Mouse (Mus musculus) left cerebral cortex, postnatal 25 days (tissue): ENCODE results near the gene Otc. TPM values are rescaled to one million over a fixed set of nuclear protein-coding genes. Genes with fewer than 3 reads are reported as not detected.

ENCODE experiments used
- total RNA-seq, 2 experiments: library from RNA; stranded (reverse); gene quantifications; 2 replicates each; pipeline ENCODE4 v1.2.3; 2021

The Otc gene
- total RNA-seq, 2 experiments from 2014 or later, result not detected

Other genes starting within 250 kb of the Otc start
- 1 to 10 TPM in 1 of 2 experiments, under 1 TPM in 1; 0.69 to 1.0 TPM for gene Srpx, start 134.6 kb upstream of the Otc start, total RNA-seq
- gene Rpgr, start 35.4 kb upstream of the Otc start, total RNA-seq, result 10 to 100 TPM; 18.6 to 21.9 TPM
- gene Tspan7, start 232.9 kb downstream of the Otc start, total RNA-seq, result 1,000 to 10,000 TPM; 1,390 to 1,508 TPM